Mouse (Mus musculus) megakaryocyte, embryonic 14.5 days (primary cell): ENCODE data around the gene 9330182L06Rik.

Experiments used
- FLI1 ChIP-seq: IDR thresholded peaks from 2 replicates; pipeline ENCODE4 v1.6.1; 2012; ENCODE audit warnings: low read length, inconsistent platforms, mixed read lengths
- GATA1 ChIP-seq: IDR thresholded peaks from 3 replicates; pipeline ENCODE4 v1.6.1; 2012; ENCODE audit warnings: mixed read lengths, low read length, inconsistent platforms, borderline replicate concordance

DNA sequence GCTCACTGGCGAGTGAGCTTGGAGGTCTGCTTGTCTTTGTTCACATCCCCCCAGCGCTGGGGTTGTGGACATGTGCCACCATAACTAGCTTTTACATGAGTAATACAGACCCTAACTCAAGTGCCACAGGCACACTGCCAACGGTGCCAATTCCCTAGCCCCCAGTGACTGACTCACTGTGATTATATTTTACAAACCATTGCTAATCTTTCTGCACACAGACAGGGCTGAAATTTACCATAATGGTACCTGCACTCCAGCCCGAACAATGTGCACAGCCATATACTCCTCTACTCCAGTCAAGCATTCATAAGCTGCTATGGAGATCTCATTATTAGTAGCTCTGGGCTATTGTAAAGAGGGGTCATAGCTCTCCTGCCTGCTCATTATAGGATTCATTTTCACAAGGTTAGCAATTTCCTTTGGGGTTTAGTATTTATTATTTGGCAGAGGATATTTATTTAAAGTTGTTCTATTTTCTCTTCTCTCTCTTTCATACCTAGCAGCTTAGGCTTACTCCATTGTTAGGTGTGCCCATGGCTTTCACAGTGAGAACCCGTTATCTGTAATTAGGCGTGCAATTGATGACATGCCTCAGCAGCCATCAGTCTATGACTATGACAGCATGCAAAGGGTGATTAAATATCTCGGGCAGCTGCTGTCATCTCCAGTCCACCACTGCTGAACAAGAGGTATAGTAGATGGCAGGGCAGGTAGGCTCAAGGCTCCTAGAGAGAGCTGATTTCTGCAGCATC is 73.0 kb downstream of the 9330182L06Rik start:
- TF ChIP-seq GATA1 (no peak), FLI1 (no peak)
